Comparison of ENCODE assay signal across 36 mouse cellular contexts in the genomic region with DNA sequence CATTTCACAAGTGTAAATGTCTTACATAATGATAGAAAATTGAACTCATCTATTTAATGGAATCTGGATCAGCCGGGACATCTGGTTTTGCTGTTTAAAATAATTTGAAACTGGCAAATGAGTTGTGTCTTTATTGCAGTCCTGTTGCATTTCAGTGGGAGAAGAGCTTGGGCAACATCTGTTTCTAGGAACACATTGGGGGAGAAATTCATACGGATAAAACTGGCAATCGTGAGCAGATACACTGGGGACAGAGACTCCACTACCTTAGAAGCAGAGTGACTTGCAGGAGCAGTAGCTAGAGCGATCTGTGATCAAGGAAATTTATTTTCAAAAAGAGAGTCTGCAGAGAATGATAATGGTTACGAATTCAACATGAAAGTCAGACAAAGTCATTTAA. TPM values are rescaled to one million over a fixed set of nuclear protein-coding genes. Genes with fewer than 3 reads are reported as not detected.
"Had no signal": no experiment of that assay in that cellular context is flagged by ENCODE, and none has a peak within 500 bp of the region (broad histone marks: within the 10 kb centered on the region; RNA-seq: fewer than 3 reads in every experiment).

No protein-coding gene starts in this region.

- H3K4me2 ChIP-seq: heart, embryonic 12.5 days; hindbrain, embryonic 12.5 days; hindbrain, embryonic 14.5 days; intestine, embryonic 15.5 days; limb, embryonic 12.5 days; liver, embryonic 11.5 days; liver, embryonic 13.5 days; liver, embryonic 15.5 days had no signal

- H3K4me1 ChIP-seq: heart, embryonic 10.5 days; heart, embryonic 12.5 days; hindbrain, embryonic 10.5 days; hindbrain, embryonic 12.5 days; intestine, embryonic 15.5 days; limb, embryonic 10.5 days; limb, embryonic 12.5 days; liver, embryonic 13.5 days; liver, embryonic 15.5 days had no signal

- H3K4me3 ChIP-seq: gastrocnemius, adult 2 months; heart, embryonic 10.5 days; heart, embryonic 12.5 days; hindbrain, embryonic 10.5 days; hindbrain, embryonic 12.5 days; intestine, embryonic 15.5 days; layer of hippocampus, adult 2 months; limb, embryonic 10.5 days; limb, embryonic 12.5 days; liver, embryonic 13.5 days; liver, embryonic 15.5 days had no signal

- H3K27ac ChIP-seq: gastrocnemius, adult 2 months; heart, embryonic 10.5 days; hindbrain, embryonic 10.5 days; hindbrain, embryonic 12.5 days; hindbrain, embryonic 14.5 days; intestine, embryonic 15.5 days; layer of hippocampus, adult 2 months; limb, embryonic 10.5 days; limb, embryonic 12.5 days; liver, embryonic 13.5 days; liver, embryonic 15.5 days had no signal

- H3K36me3 ChIP-seq: heart, embryonic 10.5 days; heart, embryonic 12.5 days; hindbrain, embryonic 10.5 days; hindbrain, embryonic 12.5 days; intestine, embryonic 15.5 days; limb, embryonic 10.5 days; limb, embryonic 12.5 days; liver, embryonic 13.5 days; liver, embryonic 15.5 days had no signal

- H3K27me3 ChIP-seq: heart, embryonic 12.5 days; hindbrain, embryonic 12.5 days; intestine, embryonic 15.5 days; limb, embryonic 12.5 days; liver, embryonic 13.5 days; liver, embryonic 15.5 days had no signal

- H3K9ac ChIP-seq: heart, embryonic 12.5 days; hindbrain, embryonic 12.5 days; hindbrain, embryonic 14.5 days; intestine, embryonic 15.5 days; limb, embryonic 12.5 days; liver, embryonic 13.5 days; liver, embryonic 15.5 days; liver, postnatal 0 days had no signal

- H3K9me3 ChIP-seq: heart, embryonic 10.5 days; heart, embryonic 12.5 days; hindbrain, embryonic 10.5 days; hindbrain, embryonic 12.5 days; intestine, embryonic 15.5 days; limb, embryonic 10.5 days; limb, embryonic 12.5 days; liver, embryonic 13.5 days; liver, embryonic 15.5 days had no signal

- ATAC-seq: hindbrain, embryonic 16.5 days; inflammation-experienced regulatory T-cells, adult 6 months; intestine, embryonic 15.5 days; intestine, postnatal 0 days; liver, postnatal 0 days had no signal

- DNase-seq: gastrocnemius, adult 2 months; gastrocnemius, postnatal 10 days; gastrocnemius, postnatal 25 days; heart, adult 18-20 months; heart, postnatal 10 days; heart, postnatal 4 days; kidney, adult 18-20 months; kidney, adult 8-10 months; kidney, postnatal 10 days; kidney, postnatal 25 days; kidney, postnatal 4 days; liver; liver, embryonic 13.5 days; liver, postnatal 0 days had no signal

RNA-seq across cellular contexts. Expression of gene Samd3, which starts 44.2 kb away (rescaled TPM):
- total RNA-seq: gastrocnemius, adult 2 months; gastrocnemius, postnatal 10 days; gastrocnemius, postnatal 25 days; gastrocnemius, postnatal 4 days; granulocyte monocyte progenitor cell, adult 5-6 weeks; heart, adult 18-20 months; heart, adult 8-10 months; heart, postnatal 10 days; heart, postnatal 25 days; heart, postnatal 4 days; layer of hippocampus, adult 2 months; layer of hippocampus, postnatal 25 days had no signal
- polyA plus RNA-seq: heart, embryonic 12.5 days; heart, embryonic 14.5 days; intestine, postnatal 0 days; kidney, embryonic 14.5 days; kidney, embryonic 16.5 days; limb, embryonic 12.5 days; liver, embryonic 11.5 days; liver, embryonic 13.5 days; liver, embryonic 15.5 days had no signal
